Mouse (Mus musculus): ENCODE measurements around the gene Dscaml1. TPM values are rescaled to one million over a fixed set of nuclear protein-coding genes. Genes with fewer than 3 reads are reported as not detected.

Gene Dscaml1
- total RNA-seq, 2 experiments from 2014 or later, result not detected

GRCm38 (mm10) chr9:45457200-45457599 lies 30.8 kb downstream of the Dscaml1 start:
- DNase-seq, result no peak

DNA sequence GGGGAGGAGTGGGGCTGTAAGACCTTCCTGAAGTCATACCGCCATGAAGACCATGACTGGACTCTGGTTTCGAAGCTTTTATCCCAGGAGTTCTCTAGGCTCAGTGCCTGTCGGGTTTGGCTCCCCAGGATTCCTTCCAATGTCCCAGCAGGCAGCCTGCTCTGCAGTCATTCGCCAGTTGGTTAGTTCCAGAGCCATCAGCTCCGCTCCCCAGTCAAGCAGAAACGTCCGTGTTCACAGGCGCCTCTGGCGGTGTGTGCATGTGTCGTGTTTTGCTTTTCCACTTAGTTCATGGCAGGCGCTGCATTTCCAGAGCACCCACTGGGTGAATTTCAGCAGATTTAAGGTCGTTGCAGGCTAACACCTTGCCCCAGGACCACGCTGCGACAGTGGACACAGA lies 31.9 kb downstream of the Dscaml1 start:
- no peak for DNase-seq

DNA sequence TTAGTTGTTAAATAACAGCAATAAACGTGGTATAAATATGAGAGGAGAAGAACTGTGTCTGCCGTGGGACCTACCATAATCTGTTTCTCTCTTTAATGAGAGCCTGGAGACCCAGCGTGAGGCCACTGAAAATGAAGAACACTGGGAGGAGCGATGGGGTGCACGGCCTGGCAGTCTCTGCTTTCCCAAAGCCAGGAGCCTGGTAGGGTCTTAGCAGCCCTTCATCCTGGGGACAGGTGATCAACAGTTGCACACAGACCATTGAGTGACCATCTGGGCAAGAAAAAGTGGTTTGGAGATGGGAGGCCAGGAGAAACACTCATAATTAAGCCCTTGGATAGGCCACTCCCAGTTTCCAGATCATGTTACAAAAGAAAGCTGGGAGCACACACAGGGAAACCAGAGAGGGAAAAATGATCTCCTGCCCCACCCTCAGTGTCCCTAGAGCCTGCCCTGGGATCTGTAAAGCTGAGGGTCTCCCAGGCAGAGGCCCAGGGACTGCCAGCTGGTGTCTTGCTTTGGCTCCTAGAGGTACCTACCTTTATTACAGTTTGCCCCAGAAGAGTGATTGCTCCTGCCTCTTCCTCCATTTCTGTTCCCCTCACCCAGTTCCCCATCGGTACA lies 39.1 kb downstream of the Dscaml1 start:
- DNase-seq, result no peak

DNA sequence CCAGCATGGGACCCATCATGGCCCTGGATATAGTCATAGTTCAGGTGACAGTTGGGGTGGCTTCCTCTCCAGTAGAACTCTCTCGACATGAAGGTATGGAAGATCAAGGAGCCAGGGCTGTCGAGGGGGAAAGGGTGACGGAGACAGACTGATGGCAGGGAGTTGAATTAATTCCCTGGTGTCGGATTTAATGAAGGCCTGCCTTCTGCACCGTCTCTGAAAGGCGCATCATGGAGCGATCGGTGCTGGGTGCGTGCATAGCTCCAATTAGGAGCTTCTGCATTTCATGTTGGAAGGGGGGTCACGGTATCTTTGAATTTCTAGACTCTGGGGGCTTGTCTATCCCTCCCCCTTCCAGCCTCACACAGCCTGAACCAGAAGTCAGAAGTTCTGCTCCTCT lies 41.8 kb downstream of the Dscaml1 start:
- no peak for DNase-seq

GRCm38 (mm10) chr9:45470746-45471471 lies 44.5 kb downstream of the Dscaml1 start:
- no peak for DNase-seq

- no peak for DNase-seq
Observed at GRCm38 (mm10) chr9:45471691-45472090, 45.3 kb downstream of the Dscaml1 start.

GRCm38 (mm10) chr9:45474874-45475273 lies 48.4 kb downstream of the Dscaml1 start:
- DNase-seq, result no peak

- DNase-seq, result no peak
Observed at GRCm38 (mm10) chr9:45480936-45481335, 54.5 kb downstream of the Dscaml1 start.

DNA sequence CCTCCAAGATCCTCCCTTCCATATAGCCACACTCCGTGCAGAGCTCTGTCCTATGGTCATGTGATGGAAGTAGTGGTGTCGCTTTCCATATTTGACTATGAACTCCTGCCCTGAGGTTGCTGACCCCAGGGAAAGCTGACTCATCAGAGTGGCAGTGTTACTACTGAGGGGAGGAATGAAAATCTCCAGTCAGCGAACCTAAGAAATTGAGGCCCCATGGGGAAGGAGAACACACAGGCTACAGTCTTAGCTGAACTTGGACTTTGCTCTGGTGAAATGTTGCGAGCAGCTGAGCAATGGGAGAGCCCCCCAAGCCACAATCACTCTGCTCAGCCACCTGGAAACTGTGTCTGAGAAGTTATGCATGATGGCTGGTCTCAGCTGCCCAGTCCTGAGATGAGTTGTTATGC lies 60.2 kb downstream of the Dscaml1 start:
- DNase-seq, result no peak

DNA sequence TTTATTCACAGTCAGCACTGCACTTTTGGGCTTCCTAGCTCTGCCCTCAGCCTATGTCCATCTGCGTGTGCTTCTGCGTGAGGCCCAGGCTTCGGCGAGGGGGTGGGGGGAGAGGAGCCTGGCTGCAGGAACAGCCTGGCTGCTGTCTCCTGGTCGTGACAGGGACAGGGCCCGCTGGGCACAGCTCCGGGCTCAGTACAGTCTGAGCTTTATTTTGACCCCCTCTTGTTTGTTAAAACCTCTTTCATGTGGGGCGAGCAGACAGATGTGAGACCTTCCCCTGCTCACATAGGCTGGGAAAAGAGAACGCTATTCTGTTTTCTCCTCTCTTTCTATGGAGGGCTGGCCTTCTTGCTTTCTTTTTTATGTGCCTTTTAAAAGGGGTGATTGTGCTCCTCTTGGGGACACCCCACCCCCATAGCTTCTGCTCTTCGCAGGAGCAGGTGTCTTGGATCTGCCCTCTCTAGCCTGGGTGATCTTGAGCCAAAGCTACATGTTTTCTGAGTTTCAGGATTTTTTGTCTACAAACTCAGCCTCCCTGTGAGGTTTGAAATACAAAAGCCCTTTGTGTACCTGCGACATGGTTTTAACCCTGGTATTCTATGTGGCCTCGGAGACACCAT lies 60.9 kb downstream of the Dscaml1 start:
- DNase-seq, result no peak

DNA sequence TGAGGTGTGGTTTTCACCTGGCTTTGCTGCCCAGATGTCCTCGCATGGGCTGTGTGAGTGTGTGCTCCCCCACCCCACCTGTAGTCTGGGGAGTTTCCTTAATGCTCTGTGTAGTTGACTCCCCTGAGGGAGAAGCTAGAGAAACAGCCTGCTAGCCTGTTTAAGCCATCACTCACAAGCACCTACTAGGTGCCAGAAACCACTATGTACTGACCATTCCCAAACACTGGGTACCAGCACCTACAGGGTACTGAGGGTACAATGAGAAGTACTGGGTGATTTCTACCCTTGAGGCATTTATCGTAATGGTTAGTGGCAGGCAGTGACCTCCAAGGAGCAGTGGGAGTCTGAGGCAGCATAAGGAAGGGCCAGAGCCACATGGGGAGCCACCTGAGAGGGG lies 64.5 kb downstream of the Dscaml1 start:
- no peak for DNase-seq

DNA sequence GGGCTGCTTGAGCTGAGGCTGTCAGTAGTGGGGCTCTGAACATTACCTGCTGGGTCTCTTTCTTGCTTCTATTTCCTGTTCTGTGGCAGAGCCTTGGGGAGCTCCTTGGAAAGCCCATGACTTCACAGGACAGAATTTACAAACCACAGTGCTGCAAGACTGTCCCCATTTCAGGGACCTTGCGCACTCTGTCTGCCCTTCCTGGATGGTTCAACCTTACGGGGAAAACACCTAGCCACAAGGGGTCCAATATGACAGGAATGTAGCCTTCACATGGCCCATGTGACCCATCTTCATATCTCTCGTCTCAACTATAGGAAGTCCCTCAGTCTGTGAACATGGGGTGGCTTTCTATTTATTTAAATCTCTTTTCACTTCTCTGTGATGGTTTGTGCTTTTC lies 68.5 kb downstream of the Dscaml1 start:
- DNase-seq, result no peak

DNA sequence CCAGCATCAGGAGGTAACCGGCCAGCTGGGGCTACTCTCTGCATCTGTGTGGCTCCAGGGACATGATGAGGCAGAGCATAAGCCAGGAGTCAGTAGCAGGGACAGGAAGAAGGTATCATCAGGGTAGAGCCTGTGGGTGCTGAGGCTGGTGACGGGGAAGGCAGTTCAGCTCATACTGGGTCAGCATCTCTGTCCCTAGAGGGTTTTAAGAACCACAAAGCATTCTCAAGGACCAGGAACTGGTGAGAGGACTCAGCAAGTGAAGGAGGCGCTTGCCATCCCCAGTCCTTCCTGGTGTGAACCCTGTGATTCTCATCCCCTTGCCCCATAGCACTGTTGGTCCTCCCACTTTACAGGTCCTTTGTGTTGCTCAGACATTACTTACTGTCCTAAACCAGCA lies 69.9 kb downstream of the Dscaml1 start:
- no peak for DNase-seq

DNA sequence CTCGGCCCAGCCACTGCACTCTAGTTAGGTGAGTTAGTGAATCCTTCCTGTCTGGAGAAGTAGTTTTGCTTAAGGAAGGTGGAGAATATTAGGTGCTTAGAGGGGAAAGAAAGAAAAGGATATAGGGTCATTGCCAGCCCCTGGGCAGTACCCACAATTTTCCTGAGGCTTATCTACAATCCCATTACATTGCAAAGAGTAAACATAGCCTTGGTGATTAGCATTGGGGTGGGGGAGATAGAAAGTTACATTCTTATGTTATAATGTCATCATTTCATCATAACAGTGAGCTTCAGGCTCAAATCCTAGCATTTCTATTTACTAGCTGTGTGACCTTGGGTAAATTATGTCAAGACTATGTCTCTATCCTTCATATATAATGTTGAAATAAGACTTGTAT lies 70.5 kb downstream of the Dscaml1 start:
- no peak for DNase-seq

- DNase-seq, result no peak
Observed at GRCm38 (mm10) chr9:45499267-45499666, 72.8 kb downstream of the Dscaml1 start.

- DNase-seq, result no peak
Observed at GRCm38 (mm10) chr9:45500071-45500595, 73.7 kb downstream of the Dscaml1 start.

DNA sequence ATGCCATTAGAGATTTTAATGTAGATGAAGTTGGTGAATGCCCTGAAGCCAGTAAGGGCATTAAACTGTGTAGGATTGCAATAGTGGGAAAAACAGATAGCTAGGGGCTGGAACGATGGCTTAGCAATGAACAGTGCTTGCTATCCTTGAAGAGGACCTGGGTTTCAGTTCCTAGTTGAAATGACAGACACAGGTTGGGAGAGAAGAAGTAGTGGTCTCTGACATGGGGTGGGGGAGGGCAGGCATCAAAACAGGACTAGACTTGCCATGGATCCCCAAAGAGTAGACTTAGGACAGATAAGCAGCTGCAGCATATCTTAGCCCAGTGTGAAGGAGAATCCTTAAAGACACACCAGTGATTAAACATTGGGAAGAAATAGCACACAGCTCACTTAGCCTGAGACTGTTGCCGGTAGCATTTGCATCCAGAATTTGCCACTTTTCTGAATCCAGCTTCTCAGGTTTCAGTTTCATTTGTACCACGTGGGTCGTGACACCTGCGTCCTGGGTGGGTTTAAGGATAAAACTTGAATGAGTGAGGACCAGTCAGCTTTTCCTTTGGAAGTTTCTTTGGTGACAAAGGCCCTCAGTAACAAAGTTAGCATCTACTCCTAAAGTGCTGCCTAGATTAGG lies 75.0 kb downstream of the Dscaml1 start:
- no peak for DNase-seq

DNA sequence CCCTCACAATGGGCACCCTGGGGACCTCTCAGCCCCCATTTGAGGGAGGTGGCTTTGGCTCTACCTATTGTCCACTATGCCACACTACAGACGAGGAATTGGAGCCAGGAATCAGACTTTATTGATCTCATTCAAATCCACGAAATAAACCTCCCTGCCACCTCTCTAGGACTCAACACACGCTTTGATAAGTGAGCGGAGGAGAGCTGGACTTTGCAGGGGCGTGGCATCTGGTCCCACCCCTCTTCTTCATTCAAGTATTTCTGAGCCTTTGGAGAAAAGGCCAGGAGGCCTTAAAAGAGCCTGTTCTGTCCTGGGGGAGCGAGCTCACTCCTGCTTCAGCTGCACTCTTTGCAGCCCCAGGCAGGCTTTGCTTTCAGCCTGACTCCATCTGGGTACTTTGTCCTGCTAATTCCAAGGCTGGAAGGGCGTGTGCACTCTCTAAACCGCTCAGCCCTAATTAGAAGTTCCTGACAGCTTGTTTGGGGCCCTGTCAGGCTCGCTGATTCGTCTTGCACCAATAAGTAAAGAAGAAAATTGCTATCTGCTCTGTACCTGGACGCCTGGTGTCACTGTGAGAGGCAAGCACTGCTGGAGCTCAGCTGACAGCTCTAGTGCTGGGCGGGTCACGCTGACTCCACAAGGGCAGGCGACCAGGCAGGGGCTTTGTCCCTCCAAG lies 75.7 kb downstream of the Dscaml1 start:
- DNase-seq, result peak; percentile 12

GRCm38 (mm10) chr9:45504977-45505376 lies 78.5 kb downstream of the Dscaml1 start:
- DNase-seq, result peak; percentile 39

DNA sequence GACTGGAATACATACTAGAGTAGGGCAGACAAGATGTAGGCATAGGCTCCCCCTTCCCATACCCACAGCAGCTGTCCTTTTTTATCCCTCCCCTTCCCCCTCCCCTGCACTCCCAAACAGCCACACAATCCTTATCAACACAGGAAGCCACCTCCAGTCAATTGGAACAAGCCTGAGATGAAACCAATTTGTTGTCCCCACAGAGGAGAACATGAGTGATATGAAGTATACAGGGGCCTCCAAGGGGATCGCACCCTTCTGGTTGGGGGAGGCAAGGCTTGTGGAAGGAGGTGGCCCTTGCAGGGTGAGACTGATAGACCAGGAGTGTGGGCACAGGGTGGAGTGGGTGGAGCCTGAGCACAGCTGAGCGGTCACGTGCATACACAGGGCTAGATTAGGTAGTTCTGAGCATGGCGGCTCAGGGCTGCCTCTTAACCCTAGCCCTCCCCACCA lies 79.1 kb downstream of the Dscaml1 start:
- peak; percentile 35 for DNase-seq

- DNase-seq, result no peak
Observed at GRCm38 (mm10) chr9:45507482-45507881, 81.1 kb downstream of the Dscaml1 start.

GRCm38 (mm10) chr9:45510806-45511546 lies 84.5 kb downstream of the Dscaml1 start:
- no peak for DNase-seq
